Mouse (Mus musculus) lung, postnatal 25 days (tissue): Measurements from ENCODE around the gene Rdh8.
"Not testable (repeated sequence)": the region's sequence is repeated elsewhere in the genome, so short reads cannot be mapped to it uniquely, and the experiment has no call there.

Experiments
- DNase-seq: peaks from one replicate; pipeline ENCODE4 v3.0.0; 2022; ENCODE audit warnings: low spot score

The Rdh8 gene

GRCm38 (mm10) chr9:20818236-20818635 lies at the start of gene Rdh8:
TSS of gene Rdh8 (plus strand) at chr9:20818503.
- no peak for DNase-seq

- no peak for DNase-seq
Measured at GRCm38 (mm10) chr9:20781286-20781685, 37.0 kb upstream of the Rdh8 start.

- DNase-seq = no peak
Measured at GRCm38 (mm10) chr9:20785055-20785454, 33.2 kb upstream of the Rdh8 start.

GRCm38 (mm10) chr9:20787992-20788391 lies 30.3 kb upstream of the Rdh8 start:
- no peak for DNase-seq

DNA sequence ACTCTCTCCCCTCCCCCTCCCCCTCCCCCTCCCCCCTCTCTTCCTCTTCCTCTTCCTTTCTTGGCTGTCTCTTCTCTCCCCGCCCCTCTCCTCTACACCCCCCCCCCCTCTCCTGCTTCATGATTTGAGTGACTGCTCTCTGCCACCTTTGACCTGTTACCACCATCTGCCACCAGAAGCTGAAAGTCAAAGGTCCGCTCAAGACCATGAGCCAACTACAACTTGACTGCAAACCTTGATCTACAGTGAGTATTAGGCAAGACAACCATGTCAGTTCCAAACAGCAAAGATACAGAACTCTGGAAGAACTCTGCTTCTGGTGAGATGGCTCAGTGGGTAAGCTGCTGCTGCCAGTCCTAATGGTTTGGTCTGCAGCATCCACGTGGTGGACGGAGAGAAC lies 28.7 kb upstream of the Rdh8 start:
- DNase-seq = no peak

DNA sequence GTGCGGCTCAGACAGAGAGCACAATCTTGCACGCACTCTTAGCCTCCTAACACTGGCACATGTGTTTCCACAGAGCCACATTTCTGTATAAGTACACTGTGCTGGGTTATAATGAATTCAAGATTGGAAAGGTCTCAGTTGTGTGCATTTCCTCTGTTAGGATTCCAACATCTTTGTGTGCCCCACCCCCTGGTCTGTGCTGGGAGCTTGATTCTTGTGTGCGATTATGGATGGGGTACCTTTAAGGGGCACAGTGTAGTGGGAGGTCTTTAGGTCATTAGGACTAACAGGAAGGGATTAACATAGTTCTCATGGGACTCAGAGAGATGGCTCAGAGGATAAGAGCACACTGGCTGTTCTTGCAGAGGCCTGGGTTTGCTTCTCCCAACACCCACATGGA lies 28.0 kb upstream of the Rdh8 start:
- DNase-seq = no peak

DNA sequence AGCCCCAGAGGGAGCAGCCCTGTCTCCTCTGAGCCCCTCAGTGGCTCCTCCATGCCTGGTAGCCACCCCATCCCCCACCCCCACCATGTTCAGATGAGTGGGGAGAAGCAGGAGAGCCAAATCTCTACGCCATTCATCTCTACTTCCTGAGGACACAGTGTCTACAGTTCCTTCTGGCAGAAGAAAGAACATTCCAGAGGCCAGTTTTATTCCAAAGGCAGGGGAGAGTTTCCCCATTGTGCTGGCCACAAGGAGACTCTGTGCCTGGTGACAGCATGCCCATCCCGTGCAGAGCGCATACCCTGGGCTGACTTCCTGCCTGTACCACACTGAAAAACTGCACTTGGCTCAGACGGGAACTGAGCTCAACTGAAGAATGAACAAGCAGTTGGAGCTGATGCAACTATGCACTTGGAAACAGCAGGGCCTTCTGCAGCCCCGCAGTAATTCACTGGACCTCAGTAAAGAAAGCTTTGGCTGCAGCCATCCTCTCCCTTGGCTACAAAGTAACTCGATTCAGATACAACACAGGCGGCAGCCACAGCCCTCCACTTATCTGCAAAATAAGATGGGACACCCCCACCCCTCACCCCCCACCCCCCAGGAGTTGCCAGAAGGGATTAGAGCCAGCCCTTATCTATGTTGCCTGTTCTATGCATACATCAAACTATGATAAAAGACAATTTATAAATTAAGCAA lies 24.0 kb upstream of the Rdh8 start:
- peak; percentile 46 for DNase-seq

DNA sequence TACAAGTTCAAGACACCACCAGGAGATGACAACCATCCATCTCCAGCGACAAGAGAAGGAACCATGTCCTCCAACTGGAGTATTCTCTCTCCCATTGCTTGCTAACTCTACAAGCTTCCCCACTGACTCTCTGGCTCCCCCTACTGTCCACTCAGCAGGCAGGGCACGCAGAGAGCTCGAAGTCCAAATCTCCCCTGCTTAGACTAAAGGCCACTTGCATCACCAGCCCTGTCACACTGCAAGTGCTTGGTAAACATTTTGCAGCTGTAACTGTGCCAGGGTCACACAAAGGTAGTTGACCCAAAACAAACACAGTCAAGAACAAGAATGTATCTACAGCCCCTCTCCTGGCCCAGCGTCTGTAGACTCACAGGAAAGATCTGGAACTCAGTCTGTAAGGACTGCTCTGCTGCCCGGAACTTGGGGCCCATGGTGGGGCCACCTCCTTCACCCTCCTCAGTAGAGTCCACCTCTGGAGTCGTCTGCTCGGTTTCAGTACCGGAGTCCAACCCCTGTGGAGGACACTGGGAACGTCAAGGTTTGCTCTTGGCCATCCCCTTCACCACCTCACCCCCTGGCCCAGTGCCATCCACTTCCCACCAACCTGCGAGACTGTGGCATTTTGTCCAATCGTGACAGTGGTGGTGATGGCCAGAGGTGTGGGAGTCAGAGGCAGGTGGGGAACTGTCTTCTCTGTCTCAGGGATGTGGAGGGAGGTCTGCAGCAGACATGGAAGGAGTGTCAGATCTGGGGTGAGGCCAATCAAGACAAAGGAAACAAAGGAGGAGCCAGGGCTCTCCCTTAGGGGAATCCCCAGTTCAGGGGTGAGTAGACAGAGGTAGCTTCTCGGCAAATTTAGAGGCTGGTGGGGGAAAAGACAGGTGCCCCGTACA lies 13.8 kb upstream of the Rdh8 start:
- DNase-seq = peak; percentile 89

- DNase-seq = no peak
Measured at GRCm38 (mm10) chr9:20805159-20805495, 13.2 kb upstream of the Rdh8 start.

- no peak for DNase-seq
Measured at GRCm38 (mm10) chr9:20805706-20806105, 12.6 kb upstream of the Rdh8 start.

DNA sequence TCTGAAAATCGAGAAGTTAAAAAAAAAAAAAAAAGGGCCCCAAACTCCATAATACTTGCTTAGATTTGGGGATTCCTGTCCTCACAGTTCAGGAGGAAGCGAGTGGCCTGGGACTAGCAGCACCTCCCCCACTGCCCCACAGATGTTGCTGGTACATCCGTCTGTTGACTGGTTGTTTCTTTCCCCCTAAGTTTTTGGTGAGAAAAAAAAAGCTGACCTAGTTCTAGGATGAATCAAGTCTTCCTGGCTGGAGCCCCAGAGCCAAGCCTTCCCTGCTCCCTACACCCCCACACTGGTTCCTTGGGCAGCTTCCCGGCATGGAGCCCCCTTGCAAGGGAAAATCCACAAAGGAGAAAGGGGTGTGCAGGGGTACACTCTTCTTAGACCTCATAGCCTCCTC lies 8.0 kb upstream of the Rdh8 start:
- DNase-seq = no peak

GRCm38 (mm10) chr9:20810773-20811172 lies 7.5 kb upstream of the Rdh8 start:
- DNase-seq = no peak

- no peak for DNase-seq
Measured at GRCm38 (mm10) chr9:20812537-20813271, 5.6 kb upstream of the Rdh8 start.

DNA sequence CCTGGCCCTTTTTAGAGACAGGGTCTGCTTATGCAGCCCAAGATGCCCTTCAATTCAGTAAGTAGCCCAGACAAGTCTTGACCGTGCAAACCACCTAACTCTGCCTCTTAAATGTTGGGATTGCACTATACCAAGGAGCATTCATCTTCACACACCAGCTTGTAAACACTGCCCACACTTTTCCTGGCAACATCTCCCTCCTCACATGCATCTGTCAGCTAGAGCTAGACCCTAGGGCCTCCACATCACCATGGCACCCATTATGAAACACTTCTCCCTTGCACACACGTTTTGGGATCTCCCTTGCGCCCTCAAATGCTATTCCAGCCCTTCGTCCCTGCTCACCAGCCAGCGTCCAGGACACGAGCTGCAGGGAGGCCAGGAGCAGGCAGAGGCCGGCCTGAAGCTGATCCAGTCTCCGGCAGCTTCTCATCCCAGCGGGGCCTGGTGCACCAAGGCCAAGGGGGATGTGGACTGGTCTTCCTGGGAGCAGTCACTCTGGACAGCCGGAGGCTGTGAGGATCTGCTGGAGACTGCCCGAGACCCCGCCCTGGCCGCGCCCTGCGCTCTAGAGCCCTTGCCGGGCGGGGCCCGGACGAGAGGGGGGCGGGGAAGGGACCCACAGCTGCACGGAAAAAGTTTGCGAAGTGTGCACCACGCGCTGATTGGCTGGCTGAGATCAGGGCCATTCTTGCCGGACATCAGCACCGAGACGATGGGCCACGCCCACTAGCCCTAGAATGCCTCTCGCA lies 3.6 kb upstream of the Rdh8 start, which contains the start of gene Col5a3:
TSS of gene Col5a3 (minus strand) at position 547 of the 752 bp plus-strand sequence.
- peak; percentile 31 for DNase-seq

DNA sequence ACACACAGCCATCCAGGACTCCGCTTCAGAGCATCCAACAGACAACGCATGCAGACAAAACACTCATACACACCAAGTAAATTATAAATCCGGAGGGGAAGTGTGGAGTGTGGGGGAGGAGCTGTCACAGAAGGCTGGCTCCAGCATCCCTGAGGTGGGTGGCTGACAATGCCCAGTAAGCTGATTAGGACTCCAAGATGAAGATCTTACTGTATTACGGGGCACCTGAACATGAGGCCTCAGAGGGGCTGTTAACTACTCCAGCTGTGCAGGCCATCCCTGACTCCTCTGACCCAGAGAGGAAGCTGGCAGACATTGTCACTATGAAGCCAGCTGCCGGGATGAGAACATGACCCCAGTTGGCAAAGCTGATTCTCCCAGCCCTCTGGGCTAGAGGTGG lies 1.7 kb downstream of the Rdh8 start:
- DNase-seq = no peak

DNA sequence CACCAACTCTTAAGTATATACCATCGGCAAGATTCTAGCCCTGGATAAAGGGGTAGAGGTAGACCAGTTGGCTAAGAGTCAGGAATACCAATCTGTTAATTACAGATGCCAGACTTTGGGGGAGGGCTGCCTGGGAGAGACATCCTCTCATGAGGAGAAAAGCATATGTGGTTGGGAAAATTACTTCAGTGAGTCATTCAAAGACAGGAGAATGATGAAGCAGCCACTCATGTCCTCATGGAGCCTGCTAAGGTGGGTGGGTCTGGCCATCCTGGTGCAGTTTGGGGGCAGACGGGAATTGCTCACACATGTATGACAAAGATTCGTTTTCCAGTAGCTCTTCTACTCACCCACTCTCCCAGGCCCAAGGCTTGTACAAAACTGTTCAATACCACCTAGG lies 4.5 kb downstream of the Rdh8 start:
- no peak for DNase-seq

GRCm38 (mm10) chr9:20825781-20826180 lies 7.5 kb downstream of the Rdh8 start:
- no peak for DNase-seq

GRCm38 (mm10) chr9:20828127-20828526 lies 9.8 kb downstream of the Rdh8 start:
- DNase-seq = no peak

DNA sequence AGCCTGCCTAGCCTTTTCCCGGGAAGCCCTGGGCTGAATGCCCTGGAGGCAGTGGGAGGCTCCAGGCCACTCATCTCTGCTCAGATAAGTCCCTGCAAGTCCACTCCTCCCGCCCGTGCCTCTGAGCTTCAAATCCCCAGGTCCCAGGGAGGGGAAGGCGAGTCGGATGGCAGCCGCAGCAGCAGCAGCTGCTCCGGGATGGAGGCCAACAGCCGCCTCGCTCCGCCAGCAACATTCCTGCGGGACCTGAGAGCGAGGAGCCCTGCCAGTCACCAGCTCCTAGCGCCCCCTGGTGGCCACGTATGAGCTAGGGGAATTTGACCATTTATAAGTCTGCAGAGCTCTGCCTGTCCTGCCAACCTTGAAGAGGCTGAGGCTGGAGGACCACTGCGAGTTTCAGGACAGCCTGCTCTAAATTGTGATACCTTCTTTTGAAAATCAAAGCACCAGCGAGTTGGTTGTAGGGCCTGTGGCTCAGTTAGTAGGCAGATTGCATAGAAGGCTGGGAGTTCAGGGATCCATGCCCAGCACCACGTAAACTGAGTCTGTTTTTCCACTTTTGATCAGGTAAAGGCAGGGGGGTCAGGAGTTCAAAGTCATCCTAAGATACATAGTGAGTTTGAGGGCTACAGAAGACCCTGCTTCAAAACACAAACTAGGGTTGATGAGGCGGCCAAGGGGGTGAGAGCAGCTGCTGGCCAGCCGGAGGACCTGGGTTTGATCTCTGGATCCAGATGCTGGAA lies 12.8 kb downstream of the Rdh8 start:
- DNase-seq = peak; percentile 92

- DNase-seq = no peak
Measured at GRCm38 (mm10) chr9:20834881-20835280, 16.6 kb downstream of the Rdh8 start.

GRCm38 (mm10) chr9:20835431-20835954 lies 17.2 kb downstream of the Rdh8 start:
- not testable (repeated sequence) for DNase-seq
